Mouse (Mus musculus) embryonic fibroblast, embryonic 13.5 days (primary cell): ENCODE data around the gene Tmem52b. TPM values are rescaled to one million over a fixed set of nuclear protein-coding genes. Genes with fewer than 3 reads are reported as not detected.

ENCODE experiments used
- H3K27ac ChIP-seq: 2 replicates; pipeline ENCODE4 v1.5.1; 2012; ENCODE audit warnings: low read length, control low read depth, inconsistent platforms; ENCODE audit not compliant: insufficient read depth
- H3K4me1 ChIP-seq: 2 replicates; pipeline ENCODE4 v1.6.1; 2011; ENCODE audit warnings: low read length; ENCODE audit not compliant: control insufficient read depth, insufficient read depth
- H3K4me3 ChIP-seq: 2 replicates; pipeline ENCODE4 v1.5.1; 2011; ENCODE audit warnings: mild to moderate bottlenecking, control low read depth, low read length; ENCODE audit not compliant: insufficient read depth
- CTCF ChIP-seq: IDR thresholded peaks from 2 replicates; pipeline ENCODE4 v1.5.1; 2011; ENCODE audit warnings: mild to moderate bottlenecking, control low read depth, low read length, moderate library complexity, borderline replicate concordance; ENCODE audit not compliant: insufficient read depth
- POLR2A ChIP-seq: IDR thresholded peaks from 2 replicates; pipeline ENCODE4 v1.6.1; 2011; ENCODE audit warnings: low read depth, mild to moderate bottlenecking, control low read depth, low read length, moderate library complexity
- polyA plus RNA-seq: library from polyadenylated mRNA; stranded (reverse); fragments of >200 nt; gene quantifications from 2 replicates; pipeline ENCODE4 v1.2.4, GENCODE M21; 2011; ENCODE audit warnings: low read depth; ENCODE audit not compliant: missing spikeins, insufficient read length

The Tmem52b gene
- polyA plus RNA-seq, 1 experiment: not detected

DNA sequence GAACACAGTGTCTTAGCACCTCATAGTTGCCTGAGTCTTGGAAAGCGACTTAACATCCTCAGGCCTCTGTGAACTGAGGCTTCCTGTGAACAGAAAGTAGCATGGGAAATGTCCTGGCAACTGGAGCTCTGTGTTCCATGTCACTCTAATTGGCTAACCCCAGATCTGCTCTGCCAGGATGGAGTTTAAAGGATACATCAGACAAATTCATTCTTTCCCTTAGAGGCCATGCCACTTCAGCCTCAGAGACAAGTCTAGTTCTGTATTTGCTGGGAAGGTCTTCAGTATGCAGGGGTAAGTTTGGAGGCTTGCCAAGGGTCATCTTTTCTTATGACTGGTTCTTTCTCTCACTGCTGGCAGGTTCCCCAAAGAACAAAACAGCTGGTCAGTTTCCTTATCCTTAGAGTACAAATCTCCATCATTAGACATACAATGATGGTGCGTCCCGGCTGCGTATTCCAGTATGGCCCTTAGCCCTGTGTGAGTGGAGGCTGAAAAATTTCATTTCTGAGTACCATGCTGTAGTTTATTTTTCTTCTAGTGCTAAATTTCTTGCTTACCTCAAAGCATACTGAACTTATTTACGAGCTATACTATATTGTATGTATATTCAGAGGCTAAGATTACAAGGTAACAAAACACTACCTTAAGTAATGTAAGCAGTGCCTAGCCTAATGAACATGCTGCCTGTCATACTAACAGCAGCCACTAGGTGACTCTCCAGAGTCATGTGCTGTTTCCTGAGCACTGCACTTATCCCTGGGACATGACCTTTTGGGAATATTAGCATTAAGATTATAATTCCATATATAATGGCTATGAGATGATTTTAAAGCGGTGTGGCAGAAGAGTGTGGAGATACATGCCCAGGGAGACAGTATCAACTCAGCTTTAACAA, 31.6 kb downstream of the Tmem52b start:
- H3K4me3 ChIP-seq: no peak overlapping the region
- H3K27ac ChIP-seq: no peak overlapping the region
- H3K4me1 ChIP-seq: peaks cover 3% of the 10 kb centered on the region; the same call in 1 of the 2 replicates
- TF ChIP-seq CTCF: peak; percentile 61; the same call in 1 of the 2 replicates
- no peak for TF ChIP-seq POLR2A

DNA sequence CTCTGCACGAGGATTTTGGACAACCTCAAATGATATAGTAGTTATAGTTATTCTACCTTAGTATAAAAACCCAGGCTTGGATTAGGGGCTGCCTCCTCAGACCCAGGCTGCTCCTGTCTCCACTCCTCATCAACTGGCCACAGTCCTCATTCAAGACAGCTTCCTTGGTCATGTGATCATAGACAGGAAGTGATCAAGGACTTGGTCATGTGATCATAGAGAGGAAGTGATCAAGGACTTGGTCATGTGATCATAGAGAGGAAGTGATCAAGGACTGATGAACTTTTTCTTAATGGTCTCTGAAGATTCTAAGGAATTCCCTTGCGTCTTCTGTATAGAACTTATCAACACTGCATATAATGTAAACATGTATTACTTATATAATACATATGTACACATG, 34.9 kb downstream of the Tmem52b start:
- TF ChIP-seq POLR2A: no peak
- TF ChIP-seq CTCF: no peak
- Histone ChIP-seq H3K4me1 (peaks cover 3% of the 10 kb centered on the region; the same call in 1 of the 2 replicates), H3K27ac (no peak overlapping the region), H3K4me3 (no peak overlapping the region)

DNA sequence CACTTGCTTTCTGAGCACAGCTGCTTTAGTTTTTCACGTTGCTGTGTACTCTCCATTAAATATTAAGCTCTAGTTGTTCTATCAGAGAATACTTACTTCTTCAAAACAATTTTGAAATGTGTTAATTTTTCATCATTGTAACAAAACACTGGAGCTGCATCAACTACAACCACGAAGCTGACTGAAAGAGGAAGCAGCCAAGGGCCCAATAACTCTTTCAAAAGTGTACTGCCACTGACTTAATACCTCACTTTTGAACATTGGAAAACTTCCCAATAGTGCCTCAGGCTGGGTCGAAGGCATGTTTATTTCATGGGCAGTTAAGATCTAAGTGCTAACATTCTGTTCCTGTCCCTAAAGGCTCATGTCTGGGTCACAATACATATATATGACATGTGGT, 35.7 kb downstream of the Tmem52b start:
- TF ChIP-seq CTCF (no peak), POLR2A (no peak)
- Histone ChIP-seq H3K4me1 (no peaks in the 10 kb centered on the region), H3K27ac (no peak overlapping the region), H3K4me3 (no peak overlapping the region)

DNA sequence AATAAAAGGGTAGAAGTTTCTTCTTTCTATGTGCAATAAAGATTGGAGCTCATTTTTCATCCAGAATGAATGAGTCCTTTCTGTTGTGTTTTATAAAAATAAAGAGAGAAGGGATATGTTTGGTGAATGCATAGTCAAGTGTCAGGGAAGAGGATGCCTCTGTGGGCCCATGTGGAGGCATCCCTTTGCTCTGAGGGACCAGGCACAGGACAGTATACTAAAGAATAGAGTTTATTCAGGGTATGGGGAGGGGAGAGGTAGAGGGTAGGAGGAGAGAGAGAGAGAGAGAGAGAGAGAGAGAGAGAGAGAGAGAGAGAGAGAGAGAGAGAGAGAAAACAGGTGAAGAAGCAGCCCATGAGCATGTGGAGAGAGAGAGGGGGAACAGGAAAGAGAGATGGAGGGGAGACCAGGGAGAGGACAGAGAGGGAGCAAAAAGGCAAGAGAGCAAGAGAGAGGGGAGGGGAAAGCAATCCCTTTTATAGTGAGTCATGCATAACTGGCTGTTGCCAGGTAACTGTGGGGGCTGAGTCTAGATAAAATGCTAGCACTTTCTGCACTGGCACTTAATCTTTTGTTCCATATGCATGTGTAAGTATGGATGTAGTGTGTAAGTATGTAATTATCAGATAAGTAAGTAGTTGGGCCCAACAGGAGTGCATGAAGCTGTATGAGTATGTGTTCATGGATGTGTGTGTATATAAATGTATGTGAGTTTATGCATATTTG, 45.1 kb downstream of the Tmem52b start:
- no peak overlapping the region for H3K27ac ChIP-seq
- TF ChIP-seq POLR2A (no peak), CTCF (no peak)
- no peaks in the 10 kb centered on the region; the same call in 1 of the 2 replicates for H3K4me1 ChIP-seq
- H3K4me3 ChIP-seq: no peak overlapping the region

DNA sequence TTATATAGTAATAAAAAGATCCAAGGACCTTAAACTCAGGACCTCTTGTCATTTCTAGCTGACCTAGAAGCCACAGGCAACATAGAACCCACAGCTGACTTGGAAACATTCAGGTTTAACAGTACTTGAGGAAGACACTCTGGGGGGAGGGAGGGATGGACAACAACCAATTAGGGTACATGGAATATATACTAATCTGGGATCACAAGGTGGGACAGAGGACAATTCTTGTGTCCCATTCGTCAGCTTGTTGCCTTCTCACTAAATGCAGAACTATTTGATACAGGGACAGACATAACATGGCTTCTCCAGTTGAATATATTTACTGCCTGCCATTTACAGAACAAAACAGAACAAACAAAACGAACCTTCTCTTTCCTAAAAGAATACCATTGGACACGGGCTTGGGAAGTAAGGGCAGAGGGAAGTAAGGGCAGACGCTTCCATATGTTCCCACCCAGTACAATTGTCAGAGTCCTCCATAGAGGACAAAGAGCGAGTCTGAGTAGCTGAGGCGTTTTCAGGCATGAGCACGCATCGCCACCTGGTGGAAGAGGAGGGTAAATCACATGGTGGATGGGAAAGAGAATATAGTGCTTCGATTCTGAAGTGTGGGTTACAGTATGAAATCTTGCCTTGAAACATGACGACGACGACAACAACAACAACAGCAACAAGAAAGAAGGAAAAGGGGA, 46.7 kb downstream of the Tmem52b start:
- no peaks in the 10 kb centered on the region; the same call in 1 of the 2 replicates for H3K4me1 ChIP-seq
- TF ChIP-seq POLR2A (no peak), CTCF (peak; percentile 91; the same call in 1 of the 2 replicates)

DNA sequence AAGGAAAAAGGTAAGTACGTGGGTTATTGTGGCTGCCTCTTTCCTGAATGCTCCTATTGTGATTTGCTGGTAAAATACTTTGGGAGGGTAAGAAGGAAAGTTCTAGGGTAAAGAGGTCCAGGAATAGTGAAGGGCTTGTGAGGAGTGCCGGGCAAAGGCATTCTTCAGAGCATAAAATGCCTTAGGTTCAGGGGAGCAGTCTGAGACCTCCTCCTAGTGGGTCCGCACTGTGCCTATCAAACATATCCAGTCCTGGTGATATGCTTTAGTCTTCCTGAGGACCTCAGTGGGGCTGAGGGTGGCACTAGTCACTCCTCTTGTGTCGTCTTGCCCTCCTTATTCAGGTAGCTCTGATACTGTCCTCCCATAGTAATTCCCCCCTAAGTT, 47.3 kb downstream of the Tmem52b start:
- Histone ChIP-seq H3K4me3 (no peak overlapping the region), H3K4me1 (no peaks in the 10 kb centered on the region; the same call in 1 of the 2 replicates), H3K27ac (no peak overlapping the region)
- no peak for TF ChIP-seq POLR2A
- TF ChIP-seq CTCF: no peak

More for the DNA sequence above, 46.7 kb downstream of the Tmem52b start:
- Histone ChIP-seq H3K27ac (no peak overlapping the region), H3K4me3 (no peak overlapping the region)

DNA sequence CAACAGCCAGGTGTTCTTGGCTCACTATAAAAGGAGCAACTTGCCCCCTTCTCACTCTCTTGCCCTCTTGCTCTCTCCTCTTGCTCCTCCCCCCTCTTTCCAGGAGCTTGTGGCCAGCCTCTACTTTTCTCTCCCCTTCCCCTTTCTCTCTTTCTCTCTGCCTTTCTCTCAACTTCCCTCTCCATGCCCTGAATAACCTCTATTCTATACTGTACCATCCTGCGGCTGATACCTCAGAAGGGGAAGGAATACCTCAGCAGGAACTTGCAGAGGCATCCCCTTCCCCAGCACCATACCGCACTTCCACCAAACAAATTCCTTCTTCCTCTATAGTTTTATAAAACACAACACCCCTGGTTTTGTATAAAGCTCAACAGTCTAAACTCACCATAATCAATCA, 52.9 kb downstream of the Tmem52b start:
- no peak overlapping the region for H3K27ac ChIP-seq
- H3K4me3 ChIP-seq: no peak overlapping the region

More for the DNA sequence above, 52.9 kb downstream of the Tmem52b start:
- TF ChIP-seq CTCF (no peak), POLR2A (no peak)
- H3K4me1 ChIP-seq: no peaks in the 10 kb centered on the region

Other genes starting within 250 kb of the Tmem52b start
- gene Cd69, start 237.1 kb upstream of the Tmem52b start, polyA plus RNA-seq: not detected in 2 replicates
- gene 4922502D21Rik, start 180.8 kb upstream of the Tmem52b start, polyA plus RNA-seq: not detected in 2 replicates
- 0.61 TPM in 1 of 2 replicates, not detected in the other for gene Clec12a, start 169.9 kb upstream of the Tmem52b start, polyA plus RNA-seq
- gene Clec12b, start 126.7 kb upstream of the Tmem52b start, polyA plus RNA-seq: not detected in 2 replicates
- not detected in 2 replicates for gene Clec1b, start 115.3 kb upstream of the Tmem52b start, polyA plus RNA-seq
- gene Clec9a, start 103.7 kb upstream of the Tmem52b start, polyA plus RNA-seq: not detected in 2 replicates
- gene Clec1a, start 60.6 kb upstream of the Tmem52b start, polyA plus RNA-seq: 0.52 and 0.54 TPM in 2 replicates
- 2.9 and 10.2 TPM in 2 replicates for gene Olr1, start 5.4 kb upstream of the Tmem52b start, polyA plus RNA-seq
- 92.0 and 113 TPM in 2 replicates for gene Gabarapl1, start 20.6 kb downstream of the Tmem52b start, polyA plus RNA-seq
- gene Klre1, start 65.3 kb downstream of the Tmem52b start, polyA plus RNA-seq: not detected in 2 replicates
- not detected in 2 replicates for gene Klrd1, start 79.2 kb downstream of the Tmem52b start, polyA plus RNA-seq
- gene Klrk1, start 111.3 kb downstream of the Tmem52b start, polyA plus RNA-seq: not detected in 2 replicates
- not detected in 2 replicates for gene Klrc3, start 130.8 kb downstream of the Tmem52b start, polyA plus RNA-seq
- gene Klrc2, start 148.1 kb downstream of the Tmem52b start, polyA plus RNA-seq: not detected in 2 replicates
- not detected in 2 replicates for gene Klrc1, start 166.4 kb downstream of the Tmem52b start, polyA plus RNA-seq
- not detected in 2 replicates for gene Klri1, start 204.6 kb downstream of the Tmem52b start, polyA plus RNA-seq
- not detected in 2 replicates for gene Klri2, start 227.9 kb downstream of the Tmem52b start, polyA plus RNA-seq